Mouse (Mus musculus): ENCODE results near the gene Cryaa.

DNA sequence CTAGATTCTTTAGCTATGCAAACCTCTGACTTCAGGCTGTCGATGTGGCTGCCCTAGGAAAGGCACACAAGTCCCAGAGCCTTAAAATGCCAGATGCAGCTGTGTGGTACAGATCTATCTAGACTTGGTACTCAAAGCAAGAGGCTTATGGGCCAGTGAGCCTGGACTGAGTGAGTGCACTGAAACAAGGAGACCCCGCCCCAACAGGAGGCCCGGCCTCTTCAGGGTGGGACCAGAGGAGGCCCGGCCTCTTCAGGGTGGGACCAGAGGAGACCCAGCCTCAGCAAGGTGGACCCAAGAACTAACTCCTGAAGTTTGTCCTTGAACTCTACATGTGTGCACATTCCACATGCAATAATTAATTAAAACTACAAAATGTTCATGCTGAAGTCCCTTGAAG is 34.7 kb upstream of the Cryaa start:
- no peak for TF ChIP-seq CTCF (IDR thresholded peaks at IDR 0.05; ENCODE audit: borderline replicate concordance, insufficient read depth, low read length)
- no peak for TF ChIP-seq POLR2A (IDR thresholded peaks at IDR 0.05; ENCODE audit: low read depth, low read length)
